Mouse (Mus musculus) midbrain, postnatal 0 days (tissue): Measurements from ENCODE around the gene Nxpe5. TPM values are rescaled to one million over a fixed set of nuclear protein-coding genes. Genes with fewer than 3 reads are reported as not detected.

Experiments used
- ATAC-seq: fragments of 200-750 bp; cut with Nextera tagmentation; 2 replicates; pipeline ENCODE4 v1.8.0; 2017; ENCODE audit warnings: moderate number of reproducible peaks, mild to moderate bottlenecking, moderate TSS enrichment, moderate library complexity; ENCODE audit not compliant: low FRiP score
- DNase-seq: peaks from one replicate; pipeline ENCODE4 v3.0.0-alpha.2; 2015; ENCODE audit warnings: low spot score
- H3K27ac ChIP-seq: fragments of 300-500 bp; sonication (generic); 2 replicates; pipeline ENCODE4 v1.5.1; 2014; ENCODE audit warnings: low read depth, mild to moderate bottlenecking, low read length, mixed read lengths
- H3K27me3 ChIP-seq: fragments of 300-500 bp; sonication (generic); 2 replicates; pipeline ENCODE4 v1.6.1; 2014; ENCODE audit warnings: low read length, control low read depth, mixed read lengths; ENCODE audit not compliant: insufficient read depth
- H3K36me3 ChIP-seq: fragments of 300-500 bp; sonication (generic); 2 replicates; pipeline ENCODE4 v1.6.1; 2014; ENCODE audit warnings: low read length, control low read depth, mixed read lengths; ENCODE audit not compliant: insufficient read depth
- H3K4me1 ChIP-seq: fragments of 300-500 bp; sonication (generic); 2 replicates; pipeline ENCODE4 v1.6.1; 2014; ENCODE audit warnings: mild to moderate bottlenecking, control low read depth, antibody characterized with exemption, low read length, mixed read lengths; ENCODE audit not compliant: insufficient read depth
- H3K4me2 ChIP-seq: fragments of 300-500 bp; sonication (generic); 2 replicates; pipeline ENCODE4 v1.6.1; 2014; ENCODE audit warnings: low read depth, mild to moderate bottlenecking, low read length, mixed read lengths; ENCODE audit not compliant: poor library complexity, severe bottlenecking
- H3K4me3 ChIP-seq: fragments of 300-500 bp; sonication (generic); 2 replicates; pipeline ENCODE4 v1.5.1; 2014; ENCODE audit warnings: low read depth, mild to moderate bottlenecking, low read length, moderate library complexity
- H3K9ac ChIP-seq: fragments of 300-500 bp; sonication (generic); replicated peaks from 2 replicates; pipeline ENCODE4 v1.6.1; 2014; ENCODE audit warnings: mild to moderate bottlenecking, low read length, moderate library complexity, mixed read lengths; ENCODE audit not compliant: poor library complexity, severe bottlenecking
- H3K9me3 ChIP-seq: fragments of 300-500 bp; sonication (generic); 2 replicates; pipeline ENCODE4 v1.6.1; 2016; ENCODE audit warnings: low read length, control low read depth
- CTCF ChIP-seq: IDR thresholded peaks from 2 replicates; pipeline ENCODE4 v1.5.1; 2016; ENCODE audit warnings: antibody characterized with exemption, mild to moderate bottlenecking
- WGBS: fragments of 180-500 bp; shearing (Covaris S2); extraction: QIAGEN DNeasy Blood & Tissue Kit; methylation state at CpG from one replicate; pipeline ENCODE4 v1.1.7; 2014; 5-methylcytosine and 5-hydroxymethylcytosine counted together
- polyA plus RNA-seq: library from polyadenylated mRNA; unstranded; fragments of >200 nt; fragmentation: Nextera tagmentation; extraction: Ambion mirVana; gene quantifications from 2 replicates; pipeline ENCODE4 v1.2.1, GENCODE M21; 2015
- total RNA-seq: library from RNA; depleted of rRNA; stranded (reverse); fragments of >200 nt; gene quantifications from 2 replicates; pipeline ENCODE4 v1.2.3, GENCODE M21; 2014; rRNA removed

The Nxpe5 gene
- total RNA-seq = not detected in 2 replicates
- polyA plus RNA-seq = not detected in 2 replicates

DNA sequence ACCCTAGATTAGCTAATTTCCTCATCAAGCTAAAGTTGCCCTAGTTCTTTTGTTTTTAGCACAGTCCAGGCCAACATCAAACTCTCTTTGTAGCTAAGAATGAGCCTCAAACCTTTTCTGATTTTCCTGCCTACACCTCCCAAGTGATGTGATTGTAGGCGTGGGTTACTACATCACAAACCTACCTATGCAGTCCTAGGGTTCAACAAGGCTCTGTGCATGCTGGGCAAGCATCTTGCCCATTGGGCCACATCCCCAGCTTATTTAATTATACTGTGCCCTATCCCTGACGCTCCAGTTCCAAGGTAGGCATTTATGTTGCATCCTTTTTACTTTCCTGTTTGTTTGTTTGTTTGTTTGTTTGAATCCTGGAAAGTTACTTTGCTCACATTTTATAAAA lies at the start of gene Nxpe5:
TSS of gene Nxpe5 (plus strand) at position 199 of the 400 bp plus-strand sequence.
- H3K36me3 ChIP-seq = no peaks in the 10 kb centered on the region
- H3K4me1 ChIP-seq = no peaks in the 10 kb centered on the region
- H3K4me3 ChIP-seq = no peak within 1 kb of the TSS
- ATAC-seq = no peak
- 51% methylated on average over 2 of the region's 2 CpGs for WGBS
- H3K9ac ChIP-seq = no peak within 1 kb of the TSS
- no peaks in the 10 kb centered on the region for H3K27me3 ChIP-seq
- TF ChIP-seq CTCF = no peak
- no peaks in the 10 kb centered on the region for H3K9me3 ChIP-seq
- no peak within 1 kb of the TSS for H3K4me2 ChIP-seq
- no peak for DNase-seq
- H3K27ac ChIP-seq = no peak within 1 kb of the TSS

DNA sequence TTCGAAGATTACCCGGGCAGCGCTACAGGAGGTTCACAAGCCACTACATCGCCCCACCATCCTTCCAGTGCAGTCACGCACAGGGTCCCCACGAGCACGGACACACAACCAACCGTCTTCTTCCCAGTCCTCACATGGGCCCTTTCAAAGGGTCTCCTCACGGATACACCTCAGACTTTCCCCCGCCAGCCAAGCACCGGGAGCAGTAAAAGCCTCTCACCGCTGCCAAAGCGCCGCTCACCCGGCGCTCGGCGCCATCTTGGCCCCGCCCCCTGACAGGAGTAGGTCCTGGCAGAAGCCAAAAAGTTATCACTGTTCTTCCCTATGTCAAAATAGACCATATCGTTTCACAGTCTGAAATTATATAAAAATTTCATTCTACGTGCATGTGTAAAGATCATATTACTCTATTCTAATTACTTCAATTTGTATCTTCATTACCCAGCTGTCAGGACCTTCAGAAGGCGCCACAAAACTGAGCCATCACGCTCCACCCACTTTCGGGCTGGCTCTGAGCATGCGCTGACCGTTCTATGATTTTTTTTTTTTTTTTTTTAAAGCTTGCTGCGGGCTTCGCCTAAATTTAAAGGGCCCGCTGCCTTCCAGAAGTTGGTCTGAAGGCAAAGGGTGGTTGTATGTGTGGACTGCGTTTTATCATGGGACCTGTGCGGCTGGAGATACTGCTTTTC lies 38.6 kb upstream of the Nxpe5 start, which contains the start of the genes Taf6 and Cnpy4:
TSS of gene Taf6 (minus strand) at position 502 of the 689 bp plus-strand sequence.
TSS of gene Cnpy4 (plus strand) at position 536 of the 689 bp plus-strand sequence.
- no peaks in the 10 kb centered on the region for H3K4me1 ChIP-seq
- H3K9ac ChIP-seq = peak within 1 kb of the TSS; percentile 77
- peak within 1 kb of the TSS; percentile 70 for H3K4me2 ChIP-seq
- TF ChIP-seq CTCF = no peak
- H3K27ac ChIP-seq = peak within 1 kb of the TSS; percentile 76
- peak within 1 kb of the TSS; percentile 65 for H3K4me3 ChIP-seq
- H3K9me3 ChIP-seq = no peaks in the 10 kb centered on the region
- DNase-seq (peak; percentile 94), ATAC-seq (peak; percentile 87)
- H3K36me3 ChIP-seq = peaks cover 26% of the 10 kb centered on the region
- 0% methylated on average over 31 of the region's 31 CpGs for WGBS
- no peaks in the 10 kb centered on the region for H3K27me3 ChIP-seq

DNA sequence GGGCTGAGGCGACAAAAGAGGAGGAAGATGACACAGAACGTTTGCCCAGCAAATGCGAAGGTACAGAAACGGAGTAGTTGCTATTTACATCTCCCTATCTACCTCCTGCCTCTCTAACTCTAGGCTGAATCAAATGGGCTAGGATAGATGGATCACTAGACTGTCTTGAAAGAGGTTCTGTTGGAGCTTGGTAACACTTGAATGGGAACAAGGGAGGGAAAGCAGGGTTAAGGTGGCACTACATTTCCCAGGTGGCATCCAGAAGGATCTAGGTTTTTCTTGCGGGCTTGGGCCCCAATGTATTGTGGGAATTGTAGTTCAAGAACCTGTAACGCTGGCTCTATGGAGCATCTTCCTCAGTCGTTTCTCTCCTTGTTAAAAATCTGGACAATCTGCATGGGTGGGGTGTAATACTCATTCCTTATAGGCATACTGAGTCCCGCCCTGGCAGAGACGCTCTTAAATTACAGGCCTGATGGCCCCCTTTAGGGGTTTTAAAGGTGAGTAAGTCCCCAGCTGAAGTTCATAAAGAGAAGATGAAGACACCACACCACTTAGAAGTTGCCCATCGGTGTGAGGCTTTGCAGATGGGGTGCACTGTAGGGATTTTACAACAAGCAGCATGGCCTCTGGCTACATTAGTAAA lies 37.9 kb upstream of the Nxpe5 start:
- WGBS = under 1% methylated on average over 10 of the region's 10 CpGs
- peak overlapping the region; percentile 72 for H3K9ac ChIP-seq
- ATAC-seq (peak; percentile 84), DNase-seq (peak; percentile 92)
- H3K27ac ChIP-seq = peak overlapping the region; percentile 69; the same call in 1 of the 2 replicates
- peak overlapping the region; percentile 70 for H3K4me2 ChIP-seq
- H3K4me1 ChIP-seq = no peaks in the 10 kb centered on the region
- H3K9me3 ChIP-seq = no peaks in the 10 kb centered on the region
- H3K36me3 ChIP-seq = peaks cover 25% of the 10 kb centered on the region; the same call in 1 of the 2 replicates
- no peak for TF ChIP-seq CTCF
- no peaks in the 10 kb centered on the region for H3K27me3 ChIP-seq
- H3K4me3 ChIP-seq = peak overlapping the region; percentile 65

DNA sequence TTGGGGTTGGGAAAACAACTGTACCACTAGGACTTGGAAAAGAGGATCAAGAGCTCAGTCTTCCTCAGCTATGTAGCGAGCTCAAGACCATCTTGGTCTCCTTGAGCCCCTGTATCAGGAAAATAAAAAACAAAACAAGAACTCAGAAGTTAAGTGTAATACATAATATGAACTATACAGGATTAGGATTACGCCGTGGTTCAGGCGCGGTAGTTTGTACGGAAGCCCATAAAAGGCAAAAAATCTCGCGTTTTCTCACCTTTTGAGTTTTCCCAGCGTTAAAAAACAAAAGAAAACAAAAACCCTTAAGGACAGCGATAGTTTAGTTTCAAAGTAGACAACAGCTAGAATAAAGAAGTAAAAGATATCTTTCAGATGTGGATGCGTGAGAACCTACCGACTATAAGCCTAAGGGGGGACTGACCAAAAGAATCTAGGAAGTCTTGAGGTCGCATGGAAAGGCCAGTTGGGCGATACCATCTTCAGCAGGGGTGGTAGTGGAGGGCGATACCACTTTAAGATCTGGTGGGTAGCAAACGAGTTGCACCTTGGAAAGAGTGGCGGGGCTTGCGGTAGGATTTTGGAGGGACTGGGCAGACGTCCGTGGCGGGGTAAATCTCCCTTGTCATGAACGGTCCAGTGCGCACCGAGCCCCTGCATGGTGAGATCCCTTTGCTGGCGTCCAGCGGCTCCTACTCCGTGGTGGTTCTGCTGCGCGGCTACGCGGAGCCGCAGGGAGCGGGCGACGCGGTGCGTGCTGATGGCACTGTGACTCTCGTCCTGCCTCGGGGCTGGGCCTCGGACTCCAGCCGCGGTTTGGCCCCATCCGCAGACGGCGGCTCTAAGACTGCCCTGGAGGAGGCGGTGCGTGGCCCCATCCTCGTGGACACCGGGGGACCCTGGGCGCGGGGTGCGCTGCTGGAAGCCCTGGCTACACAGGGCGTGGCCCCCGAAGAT lies 31.6 kb upstream of the Nxpe5 start, which contains the start of gene Mblac1:
TSS of gene Mblac1 (plus strand) at position 544 of the 957 bp plus-strand sequence.
- Histone ChIP-seq H3K27ac (peak within 1 kb of the TSS; percentile 92), H3K4me2 (peak within 1 kb of the TSS; percentile 95), H3K36me3 (peaks cover 18% of the 10 kb centered on the region; the same call in 1 of the 2 replicates), H3K9me3 (no peaks in the 10 kb centered on the region), H3K4me1 (peaks cover 3% of the 10 kb centered on the region; the same call in 1 of the 2 replicates), H3K4me3 (peak within 1 kb of the TSS; percentile 76), H3K27me3 (no peaks in the 10 kb centered on the region), H3K9ac (peak within 1 kb of the TSS; percentile 86)
- DNase-seq = peak; percentile 88
- no peak; the same call in 1 of the 2 replicates for TF ChIP-seq CTCF
- ATAC-seq = peak; percentile 81
- WGBS = 6% methylated on average over 54 of the region's 54 CpGs

DNA sequence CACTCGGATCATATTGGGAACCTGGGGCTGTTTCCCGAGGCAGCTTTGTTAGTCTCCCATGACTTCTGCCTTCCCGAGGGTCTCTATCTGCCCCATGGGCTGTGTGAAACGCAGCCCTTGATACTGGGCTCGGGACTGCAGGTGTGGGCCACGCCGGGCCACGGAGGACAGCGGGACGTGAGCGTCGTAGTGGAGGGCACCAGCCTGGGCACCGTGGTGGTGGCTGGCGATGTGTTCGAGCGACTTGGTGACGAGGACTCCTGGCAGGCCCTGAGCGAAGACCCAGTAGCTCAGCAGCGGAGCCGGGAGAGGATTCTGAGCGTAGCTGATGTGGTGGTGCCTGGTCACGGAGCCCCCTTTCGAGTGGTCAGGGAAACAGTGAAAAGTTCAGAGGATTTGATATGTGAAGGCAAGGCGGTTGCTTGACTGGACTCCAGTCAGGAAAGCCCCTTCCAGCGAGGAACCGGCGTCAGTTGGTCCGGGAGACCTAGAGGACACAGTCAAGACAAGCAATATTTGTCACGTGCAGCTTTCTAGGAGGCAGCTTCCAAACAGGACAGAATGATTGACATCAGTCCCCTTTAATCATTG lies 30.8 kb upstream of the Nxpe5 start:
- H3K4me1 ChIP-seq = peaks cover 3% of the 10 kb centered on the region; the same call in 1 of the 2 replicates
- under 1% methylated on average over 29 of the region's 29 CpGs for WGBS
- DNase-seq = peak; percentile 46
- H3K27ac ChIP-seq = peak overlapping the region; percentile 92
- peak; percentile 9; the same call in 1 of the 2 replicates for TF ChIP-seq CTCF
- H3K4me3 ChIP-seq = peak overlapping the region; percentile 76
- peak overlapping the region; percentile 86 for H3K9ac ChIP-seq
- no peaks in the 10 kb centered on the region for H3K27me3 ChIP-seq
- H3K9me3 ChIP-seq = no peaks in the 10 kb centered on the region
- H3K36me3 ChIP-seq = peaks cover 17% of the 10 kb centered on the region; the same call in 1 of the 2 replicates
- peak overlapping the region; percentile 95 for H3K4me2 ChIP-seq
- ATAC-seq = peak; percentile 70
